Mouse (Mus musculus) hindbrain, embryonic 11.5 days (tissue): ENCODE measurements around the gene Cops7a. TPM values are rescaled to one million over a fixed set of nuclear protein-coding genes. Genes with fewer than 3 reads are reported as not detected.

ENCODE experiments used
- ATAC-seq: fragments of 200-750 bp; cut with Nextera tagmentation; 2 replicates; pipeline ENCODE4 v1.8.0; 2017; ENCODE audit warnings: mild to moderate bottlenecking, moderate TSS enrichment, moderate library complexity; ENCODE audit not compliant: low FRiP score
- DNase-seq: peaks from one replicate; pipeline ENCODE4 v3.0.0-alpha.2; 2015; ENCODE audit warnings: low spot score
- H3K27ac ChIP-seq: fragments of 300-500 bp; sonication (generic); 2 replicates; pipeline ENCODE4 v1.5.1; 2014; ENCODE audit warnings: mild to moderate bottlenecking, low read depth, low read length
- H3K27me3 ChIP-seq: fragments of 300-500 bp; sonication (generic); 2 replicates; pipeline ENCODE4 v1.6.1; 2014; ENCODE audit warnings: mild to moderate bottlenecking, low read length, moderate library complexity, mixed read lengths; ENCODE audit not compliant: control insufficient read depth, insufficient read depth
- H3K36me3 ChIP-seq: fragments of 300-500 bp; sonication (generic); 2 replicates; pipeline ENCODE4 v1.6.1; 2014; ENCODE audit warnings: mild to moderate bottlenecking, low read length, moderate library complexity, mixed read lengths; ENCODE audit not compliant: control insufficient read depth, insufficient read depth
- H3K4me1 ChIP-seq: fragments of 300-500 bp; sonication (generic); replicated peaks from 2 replicates; pipeline ENCODE4 v1.6.1; 2014; ENCODE audit warnings: low read length, mixed read lengths; ENCODE audit not compliant: control insufficient read depth, insufficient read depth
- H3K4me2 ChIP-seq: fragments of 300-500 bp; sonication (generic); replicated peaks from 2 replicates; pipeline ENCODE4 v1.6.1; 2014; ENCODE audit warnings: mild to moderate bottlenecking, low read depth, low read length
- H3K4me3 ChIP-seq: fragments of 300-500 bp; sonication (generic); 2 replicates; pipeline ENCODE4 v1.5.1; 2014; ENCODE audit warnings: low read depth, low read length
- H3K9ac ChIP-seq: fragments of 300-500 bp; sonication (generic); 2 replicates; pipeline ENCODE4 v1.6.1; 2014; ENCODE audit warnings: low read depth, low read length
- H3K9me3 ChIP-seq: fragments of 300-500 bp; sonication (generic); 2 replicates; pipeline ENCODE4 v1.6.1; 2016; ENCODE audit warnings: low read length; ENCODE audit not compliant: control insufficient read depth
- WGBS: fragments of 180-500 bp; shearing (Covaris S2); extraction: QIAGEN DNeasy Blood & Tissue Kit; methylation state at CpG from one replicate; pipeline ENCODE4 v1.1.7; 2014; 5-methylcytosine and 5-hydroxymethylcytosine counted together
- polyA plus RNA-seq: library from polyadenylated mRNA; unstranded; fragments of >200 nt; fragmentation: Nextera tagmentation; extraction: Ambion mirVana; gene quantifications from 2 replicates; pipeline ENCODE4 v1.2.1, GENCODE M21; 2014

The Cops7a gene
- polyA plus RNA-seq, 1 experiment from 2014 or later: 94.3 TPM

GRCm38 (mm10) chr6:124919695-124920317 is 45.5 kb downstream of the Cops7a start, which contains the start of gene Ptms:
Gene Ptms (minus strand): TSS chr6:124920103.
- peak; percentile 96 for DNase-seq
- Histone ChIP-seq H3K9me3 (no peaks in the 10 kb centered on the region), H3K4me1 (peaks cover 16% of the 10 kb centered on the region), H3K27ac (peak within 1 kb of the TSS; percentile 100), H3K9ac (peak within 1 kb of the TSS; percentile 20; the same call in 1 of the 2 replicates), H3K27me3 (no peaks in the 10 kb centered on the region), H3K4me3 (peak within 1 kb of the TSS; percentile 88; the same call in 1 of the 2 replicates), H3K36me3 (no peaks in the 10 kb centered on the region), H3K4me2 (peak within 1 kb of the TSS; percentile 30)
- peak; percentile 88 for ATAC-seq
- under 1% methylated on average over 13 of the region's 13 CpGs for WGBS

- Histone ChIP-seq H3K4me1 (peaks cover 23% of the 10 kb centered on the region), H3K36me3 (no peaks in the 10 kb centered on the region), H3K9ac (peak overlapping the region; percentile 97), H3K4me3 (peak overlapping the region; percentile 88), H3K27me3 (no peaks in the 10 kb centered on the region), H3K9me3 (no peaks in the 10 kb centered on the region), H3K27ac (peak overlapping the region; percentile 100), H3K4me2 (peak overlapping the region; percentile 90)
- DNase-seq (peak; percentile 37), ATAC-seq (no peak)
- WGBS: 27% methylated on average over 13 of the region's 14 CpGs
Observed at GRCm38 (mm10) chr6:124918890-124919627, 46.3 kb downstream of the Cops7a start.

GRCm38 (mm10) chr6:124918331-124918690 is 47.0 kb downstream of the Cops7a start:
- no peaks in the 10 kb centered on the region for H3K27me3 ChIP-seq
- H3K4me1 ChIP-seq: peaks cover 23% of the 10 kb centered on the region
- DNase-seq (no peak), ATAC-seq (no peak)
- H3K4me3 ChIP-seq: peak overlapping the region; percentile 88
- H3K4me2 ChIP-seq: peak overlapping the region; percentile 90
- 0 out of 2 replicates have a peak, but pooled peaks cover 4% of the 10 kb centered on the region for H3K36me3 ChIP-seq
- H3K9me3 ChIP-seq: no peaks in the 10 kb centered on the region
- H3K9ac ChIP-seq: peak overlapping the region; percentile 97
- 7% methylated on average over 7 of the region's 7 CpGs for WGBS
- H3K27ac ChIP-seq: peak overlapping the region; percentile 100

- peak; percentile 62 for ATAC-seq
- Histone ChIP-seq H3K27ac (peak overlapping the region; percentile 100), H3K4me2 (peak overlapping the region; percentile 90), H3K4me3 (peak overlapping the region; percentile 88), H3K36me3 (0 out of 2 replicates have a peak, but pooled peaks cover 4% of the 10 kb centered on the region), H3K4me1 (peaks cover 23% of the 10 kb centered on the region), H3K9ac (peak overlapping the region; percentile 97), H3K27me3 (no peaks in the 10 kb centered on the region), H3K9me3 (no peaks in the 10 kb centered on the region)
- under 1% methylated on average over 34 of the region's 89 CpGs for WGBS
- peak; percentile 90 for DNase-seq
Observed at GRCm38 (mm10) chr6:124917518-124918330, 47.6 kb downstream of the Cops7a start.

- Histone ChIP-seq H3K27ac (peak overlapping the region; percentile 100), H3K4me3 (peak overlapping the region; percentile 88), H3K4me1 (peaks cover 23% of the 10 kb centered on the region), H3K4me2 (peak overlapping the region; percentile 90), H3K9ac (peak overlapping the region; percentile 97), H3K9me3 (no peaks in the 10 kb centered on the region), H3K27me3 (no peaks in the 10 kb centered on the region), H3K36me3 (0 out of 2 replicates have a peak, but pooled peaks cover 4% of the 10 kb centered on the region)
- ATAC-seq (peak; percentile 48), DNase-seq (peak; percentile 96)
- WGBS: 2% methylated on average over 31 of the region's 67 CpGs
Observed at GRCm38 (mm10) chr6:124916695-124917517, 48.4 kb downstream of the Cops7a start.

GRCm38 (mm10) chr6:124915942-124916694 is 49.2 kb downstream of the Cops7a start:
- Histone ChIP-seq H3K9ac (peak overlapping the region; percentile 97), H3K4me2 (peak overlapping the region; percentile 90), H3K9me3 (no peaks in the 10 kb centered on the region), H3K27ac (peak overlapping the region; percentile 100), H3K4me3 (peak overlapping the region; percentile 88), H3K36me3 (0 out of 2 replicates have a peak, but pooled peaks cover 4% of the 10 kb centered on the region), H3K4me1 (peaks cover 25% of the 10 kb centered on the region), H3K27me3 (no peaks in the 10 kb centered on the region)
- ATAC-seq: no peak
- DNase-seq: peak; percentile 56
- WGBS: 6% methylated on average over 12 of the region's 12 CpGs

- no peaks in the 10 kb centered on the region for H3K9me3 ChIP-seq
- 0 out of 2 replicates have a peak, but pooled peaks cover 4% of the 10 kb centered on the region for H3K36me3 ChIP-seq
- ATAC-seq (no peak), DNase-seq (peak; percentile 47)
- H3K27ac ChIP-seq: peak overlapping the region; percentile 100
- H3K4me2 ChIP-seq: peak overlapping the region; percentile 90
- H3K27me3 ChIP-seq: no peaks in the 10 kb centered on the region
- H3K9ac ChIP-seq: peak overlapping the region; percentile 97
- H3K4me3 ChIP-seq: peak overlapping the region; percentile 88
- H3K4me1 ChIP-seq: peaks cover 22% of the 10 kb centered on the region
- WGBS: 11% methylated on average over 22 of the region's 22 CpGs
Observed at GRCm38 (mm10) chr6:124915160-124915941, 50.0 kb downstream of the Cops7a start.
